Mouse (Mus musculus) lung, adult 18-20 months (tissue): ENCODE data around the gene Dtd1.
"Not testable (repeated sequence)": the region's sequence is repeated elsewhere in the genome, so short reads cannot be mapped to it uniquely, and the experiment has no call there.

Experiments
- DNase-seq, 2 experiments: peaks; one replicate each; pipeline ENCODE4 v3.0.0; 2022; ENCODE audit warnings: mixed read lengths in 2 of 2

The Dtd1 gene

DNA sequence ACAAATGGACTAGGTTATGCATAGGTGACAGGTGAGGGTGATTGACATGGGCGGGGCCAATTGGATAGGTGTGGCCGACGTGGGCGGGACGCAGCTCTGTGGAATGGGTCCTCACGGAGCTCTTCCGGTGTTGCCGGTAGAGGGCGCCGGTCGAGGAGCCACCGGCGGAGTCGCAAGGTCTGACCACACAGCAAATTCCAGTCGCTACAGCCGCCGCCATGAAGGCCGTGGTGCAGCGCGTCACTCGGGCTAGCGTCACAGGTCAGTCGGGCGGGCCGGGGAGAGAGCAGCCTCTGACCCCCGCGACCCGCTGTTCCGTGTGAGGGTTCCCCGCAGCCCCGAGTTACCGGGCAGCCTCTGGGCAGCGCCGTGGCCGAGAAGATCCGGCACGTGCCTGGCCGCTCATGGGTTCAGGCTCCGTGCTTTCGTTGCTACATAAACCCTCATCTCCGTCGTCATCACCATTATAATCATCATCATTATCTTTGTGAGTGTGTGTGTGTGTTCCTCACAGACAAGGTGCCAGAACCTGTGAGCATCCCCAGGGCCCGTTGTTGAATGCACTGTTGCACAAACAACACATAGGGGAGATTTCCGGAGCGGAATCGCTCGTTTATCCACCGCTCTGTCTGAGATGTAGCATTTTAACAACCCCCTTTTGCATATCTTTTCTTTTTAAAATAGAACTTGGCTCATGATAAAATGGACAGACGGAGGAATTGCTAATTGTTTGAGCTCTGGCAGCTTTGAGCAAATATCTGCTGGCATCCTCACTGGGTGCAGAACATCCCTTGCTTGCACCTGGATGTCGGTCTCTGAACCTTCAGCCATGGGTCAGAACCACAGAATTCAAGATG lies at the start of gene Dtd1:
Gene Dtd1 (plus strand): TSS at position 67 of the 857 bp plus-strand sequence.
- DNase-seq: peak; percentile 92 to 95

DNA sequence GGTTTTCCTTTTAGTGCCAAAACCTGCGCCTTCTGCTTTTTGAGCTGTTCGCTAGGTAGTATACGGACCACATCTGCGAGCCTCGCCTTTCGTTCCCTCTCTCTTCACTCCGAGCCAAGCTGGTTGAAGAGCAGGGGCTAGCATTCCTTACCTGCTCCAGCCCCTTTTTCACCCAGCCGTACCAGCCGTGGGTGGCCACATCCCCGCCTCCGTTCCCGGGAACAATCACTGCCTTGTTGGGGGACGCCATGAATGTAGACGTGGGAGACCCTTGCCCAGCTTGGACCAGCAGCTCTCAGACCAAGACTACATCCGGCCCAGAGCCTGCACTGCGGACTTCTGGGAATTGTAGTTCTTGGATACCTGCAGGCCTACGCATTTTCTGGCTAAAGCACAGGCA lies 49.2 kb upstream of the Dtd1 start, which contains the start of gene Rbbp9:
Gene Rbbp9 (minus strand): TSS at position 341 of the 400 bp plus-strand sequence.
- peak; percentile 37 to 48 for DNase-seq

DNA sequence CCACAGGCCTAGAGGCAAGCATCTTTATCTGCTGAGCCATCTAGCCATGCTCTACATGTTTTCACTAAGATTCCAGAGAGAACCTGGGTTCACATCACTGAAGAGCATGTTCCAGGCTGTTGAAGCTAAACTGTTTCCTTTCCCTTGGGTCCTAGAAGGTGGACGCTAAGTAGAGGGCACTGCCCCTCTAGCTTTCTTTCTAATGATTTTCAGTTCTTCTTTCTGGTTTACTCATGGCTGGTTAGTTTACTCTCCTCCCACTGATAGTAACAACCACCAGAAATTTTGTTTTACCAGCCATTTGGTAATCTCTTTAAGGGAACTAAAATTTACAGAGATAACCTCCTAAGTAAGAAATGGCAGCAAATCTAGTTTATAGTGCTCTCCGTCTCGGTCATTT lies 45.8 kb upstream of the Dtd1 start:
- DNase-seq: no peak

GRCm38 (mm10) chr2:144555286-144555819 lies 44.3 kb upstream of the Dtd1 start:
- DNase-seq: no peak

DNA sequence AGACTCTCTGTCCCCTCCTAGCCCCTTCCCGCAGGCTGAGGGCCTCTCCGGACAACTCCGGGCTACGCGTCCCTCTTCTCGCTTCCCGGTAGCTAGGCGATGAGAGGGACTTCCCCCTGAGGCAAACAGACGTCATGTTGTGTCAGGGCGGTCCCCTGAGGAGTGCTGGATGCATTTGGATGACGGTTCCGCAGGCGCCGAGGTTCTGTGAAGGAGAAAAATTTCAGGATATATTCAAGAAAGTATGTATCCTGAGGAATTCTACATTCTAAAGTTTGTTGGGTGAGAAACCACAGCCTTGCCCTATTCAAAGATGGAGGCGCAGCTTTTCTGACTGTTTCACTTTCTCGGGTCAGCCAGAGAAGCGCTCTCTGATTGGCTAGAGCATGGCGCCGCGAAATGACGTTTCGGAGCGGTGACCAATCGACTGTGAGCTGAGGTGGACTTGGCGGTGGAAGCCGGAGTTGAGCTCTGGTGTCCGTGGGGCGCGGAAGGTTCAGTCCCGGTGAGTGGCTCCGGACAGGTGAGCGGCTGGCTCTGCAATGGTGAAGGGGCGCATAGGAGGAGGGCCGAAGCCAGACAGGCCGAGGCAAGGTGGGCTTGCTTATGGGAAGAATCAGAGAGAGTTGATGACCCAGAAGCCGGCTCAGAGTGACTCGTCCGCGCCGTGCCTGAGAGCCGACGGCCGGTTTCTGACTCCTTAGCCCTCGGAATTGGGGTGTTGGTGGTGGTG lies 43.7 kb upstream of the Dtd1 start, which contains the start of gene Sec23b:
Gene Sec23b (plus strand): TSS at position 410 of the 733 bp plus-strand sequence.
- DNase-seq: peak; percentile 98

DNA sequence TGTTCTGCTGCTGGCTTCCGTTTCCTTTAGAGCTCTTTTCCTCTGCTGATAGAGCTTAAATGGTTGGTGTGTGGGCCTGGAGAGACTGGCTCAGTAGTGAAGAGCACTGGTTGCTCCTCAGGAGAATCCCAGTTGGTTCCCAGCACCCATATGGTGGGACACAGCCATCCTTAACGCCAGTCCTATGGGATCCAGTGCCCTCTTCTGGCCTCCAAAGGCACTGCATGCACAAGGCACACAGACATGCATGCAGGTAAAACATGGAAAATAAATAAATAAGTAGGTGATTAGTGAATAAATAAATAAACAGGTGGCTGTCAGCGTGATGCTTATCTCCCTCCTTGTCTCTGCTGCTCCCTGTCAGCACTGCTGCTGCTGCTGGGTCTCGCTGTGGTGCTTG lies 11.0 kb upstream of the Dtd1 start:
- no peak for DNase-seq

DNA sequence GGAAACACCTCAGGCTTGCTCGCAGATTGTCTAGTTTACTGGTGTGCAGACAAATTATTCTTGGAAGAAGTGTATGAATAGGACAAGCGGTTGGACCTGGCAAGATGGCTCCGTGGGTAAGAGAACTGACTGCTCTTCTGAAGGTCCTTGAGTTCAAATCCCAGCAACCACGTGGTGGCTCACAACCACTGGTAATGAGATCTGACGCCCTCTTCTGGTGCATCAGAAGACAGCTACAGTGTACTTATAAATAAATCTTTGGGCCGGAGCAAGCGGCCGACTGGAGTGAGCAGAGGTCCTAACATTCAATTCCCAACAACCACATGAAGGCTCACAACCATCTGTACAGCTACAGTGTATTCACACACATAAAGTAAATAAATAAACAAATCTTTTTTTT lies 6.7 kb upstream of the Dtd1 start:
- not testable (repeated sequence) for DNase-seq

DNA sequence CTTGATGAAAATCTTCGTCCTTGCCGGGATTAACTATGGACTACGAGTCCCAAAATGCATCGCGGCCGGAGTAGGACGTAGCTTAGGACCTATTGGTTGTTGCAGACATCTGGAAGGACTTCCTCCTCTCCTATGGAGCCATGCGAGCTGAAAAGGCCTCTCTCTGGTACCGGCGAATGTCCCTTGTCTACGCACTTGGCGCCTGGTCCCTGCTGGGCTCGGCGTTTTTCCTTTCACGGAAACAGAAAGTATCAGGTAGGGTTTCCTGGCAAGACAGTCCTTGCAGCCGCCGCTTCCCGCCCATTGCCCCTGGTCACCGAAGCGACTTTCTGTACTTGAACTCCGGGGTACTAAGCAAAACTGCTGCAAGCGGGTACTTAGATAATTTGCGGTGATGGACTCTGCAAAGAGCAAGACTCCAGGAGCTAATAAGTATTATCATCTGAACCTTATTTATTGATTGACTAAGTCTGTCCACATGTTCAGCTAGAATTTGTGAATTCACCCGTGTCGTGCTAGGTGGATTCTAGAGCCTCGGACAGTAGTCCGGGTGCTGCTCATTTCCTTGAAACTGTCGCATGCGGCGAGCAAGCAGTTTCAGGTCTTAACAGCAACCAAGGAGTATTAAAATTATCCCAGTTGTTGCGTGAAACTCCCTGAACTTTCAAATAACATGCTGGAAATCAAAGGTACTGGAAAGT lies 5.6 kb upstream of the Dtd1 start, which contains the start of gene Smim26:
Gene Smim26 (plus strand): TSS at position 104 of the 701 bp plus-strand sequence.
- peak; percentile 84 for DNase-seq

DNA sequence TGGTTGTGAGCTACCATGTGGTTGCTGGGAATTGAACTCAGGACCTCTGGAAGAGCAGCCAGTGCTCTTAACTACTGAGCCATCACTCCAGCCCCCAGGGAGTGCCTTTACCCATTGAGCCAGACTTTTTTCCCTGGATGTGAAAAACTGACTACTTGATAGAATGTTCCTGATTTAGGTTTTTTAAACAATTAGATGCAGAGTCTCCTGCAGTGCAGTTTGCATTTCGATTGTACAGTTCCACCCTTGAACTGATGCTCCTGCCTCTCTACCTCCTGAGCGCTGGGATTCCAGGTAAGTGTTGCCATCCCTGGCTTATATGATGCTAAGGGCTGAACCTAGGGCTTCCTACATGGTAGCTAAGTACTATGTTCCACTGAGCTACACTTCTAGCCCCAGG lies 1.7 kb upstream of the Dtd1 start:
- no peak for DNase-seq

GRCm38 (mm10) chr2:144601576-144601975 lies 1.9 kb downstream of the Dtd1 start:
- DNase-seq: no peak

- no peak for DNase-seq
Observed at GRCm38 (mm10) chr2:144613956-144614355, 14.3 kb downstream of the Dtd1 start.

DNA sequence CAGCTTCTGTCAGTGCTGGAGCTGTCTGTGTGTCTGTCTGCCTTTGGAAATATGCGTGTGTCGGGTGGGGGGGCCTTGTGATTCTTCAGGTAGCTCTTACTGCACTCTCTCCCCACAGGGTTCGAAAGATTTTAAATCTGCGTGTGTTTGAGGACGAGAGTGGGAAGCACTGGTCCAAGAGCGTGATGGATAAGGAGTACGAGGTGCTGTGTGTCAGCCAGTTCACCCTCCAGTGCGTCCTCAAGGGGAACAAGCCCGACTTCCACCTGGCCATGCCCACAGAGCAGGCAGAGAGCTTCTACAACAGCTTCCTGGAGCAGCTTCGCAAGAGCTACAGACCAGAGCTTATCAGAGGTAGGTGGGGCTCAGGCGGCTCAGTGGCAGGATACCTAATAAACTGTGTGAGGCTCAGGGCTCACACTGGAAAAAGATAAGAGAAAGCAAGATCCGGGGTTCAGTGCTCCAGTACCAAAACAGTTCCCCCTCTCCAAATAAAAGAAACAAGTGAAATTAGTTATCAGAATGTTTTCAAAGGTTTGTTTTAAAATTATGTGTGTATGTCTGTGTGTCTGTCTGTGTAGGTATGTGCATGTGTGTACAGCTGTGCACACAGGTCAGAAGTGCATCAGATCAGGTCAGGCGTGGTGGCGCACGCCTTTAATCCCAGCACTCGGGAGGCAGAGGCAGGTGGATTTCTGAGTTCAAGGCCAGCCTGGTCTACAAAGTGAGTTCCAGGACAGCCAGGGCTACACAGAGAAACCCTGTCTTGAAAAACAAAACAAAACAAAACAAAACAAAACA lies 17.6 kb downstream of the Dtd1 start:
- DNase-seq: no peak

DNA sequence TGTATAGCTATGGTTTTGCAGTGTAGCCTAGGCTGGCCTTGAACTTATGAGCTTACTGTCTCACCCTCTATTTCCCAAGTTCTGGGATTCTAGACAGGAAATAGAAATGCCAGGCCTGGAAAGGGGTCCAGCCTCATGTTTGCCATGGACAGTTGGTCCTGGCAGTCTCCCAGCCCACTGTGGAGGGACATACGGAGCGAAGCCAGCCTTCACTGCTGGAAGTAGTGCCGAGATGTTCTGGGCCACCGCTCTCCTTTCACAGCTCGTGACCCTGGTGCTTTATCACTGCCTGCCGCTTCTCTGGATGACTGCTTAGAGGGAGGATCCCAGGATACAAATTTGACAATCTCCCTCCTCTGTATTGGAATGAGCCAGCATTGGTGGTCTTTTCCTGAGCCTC lies 21.8 kb downstream of the Dtd1 start:
- DNase-seq: no peak

GRCm38 (mm10) chr2:144633551-144633950 lies 33.9 kb downstream of the Dtd1 start:
- no peak for DNase-seq

DNA sequence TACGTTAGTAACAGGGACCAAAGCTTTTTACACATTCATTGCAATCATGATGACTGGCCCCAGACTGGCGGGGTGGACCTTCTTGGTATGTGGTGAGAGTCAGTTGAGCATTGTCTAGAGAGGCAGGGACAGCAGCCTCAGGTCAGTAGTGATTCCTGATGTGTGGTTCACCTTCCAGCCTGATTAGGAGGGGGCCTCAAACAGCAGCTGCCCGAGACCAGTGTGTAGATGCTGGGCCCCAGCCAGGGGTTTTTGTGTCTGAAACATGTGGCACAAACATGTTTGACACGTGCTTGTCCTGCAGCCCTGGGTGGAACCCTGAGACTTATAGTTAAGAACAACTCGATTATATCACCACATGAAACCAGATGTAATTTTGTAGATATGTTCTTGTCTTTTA lies 34.5 kb downstream of the Dtd1 start:
- DNase-seq: no peak

- DNase-seq: no peak
Observed at GRCm38 (mm10) chr2:144634729-144635128, 35.0 kb downstream of the Dtd1 start.

GRCm38 (mm10) chr2:144635644-144636320 lies 36.1 kb downstream of the Dtd1 start:
- DNase-seq: peak; percentile 31 to 49

DNA sequence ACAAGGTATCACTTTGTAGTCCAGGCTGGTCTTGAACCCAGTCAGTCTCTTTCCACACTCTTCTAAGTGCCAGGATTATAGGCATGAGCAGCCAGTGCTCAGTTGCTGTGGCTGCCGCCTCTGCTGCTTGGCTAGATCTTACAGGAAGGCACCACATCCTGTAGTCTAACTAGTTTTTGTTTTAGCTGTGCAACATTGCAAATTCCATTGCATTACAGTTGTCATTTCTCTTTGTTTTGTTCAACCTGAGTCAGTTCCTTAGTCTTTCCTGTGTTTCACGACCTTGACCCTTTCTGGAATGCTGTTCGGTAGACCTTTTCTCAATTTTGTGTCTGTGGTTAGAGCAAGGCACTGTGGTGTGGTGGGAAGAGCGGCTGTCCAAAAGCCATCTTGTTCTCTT lies 37.5 kb downstream of the Dtd1 start:
- no peak for DNase-seq

DNA sequence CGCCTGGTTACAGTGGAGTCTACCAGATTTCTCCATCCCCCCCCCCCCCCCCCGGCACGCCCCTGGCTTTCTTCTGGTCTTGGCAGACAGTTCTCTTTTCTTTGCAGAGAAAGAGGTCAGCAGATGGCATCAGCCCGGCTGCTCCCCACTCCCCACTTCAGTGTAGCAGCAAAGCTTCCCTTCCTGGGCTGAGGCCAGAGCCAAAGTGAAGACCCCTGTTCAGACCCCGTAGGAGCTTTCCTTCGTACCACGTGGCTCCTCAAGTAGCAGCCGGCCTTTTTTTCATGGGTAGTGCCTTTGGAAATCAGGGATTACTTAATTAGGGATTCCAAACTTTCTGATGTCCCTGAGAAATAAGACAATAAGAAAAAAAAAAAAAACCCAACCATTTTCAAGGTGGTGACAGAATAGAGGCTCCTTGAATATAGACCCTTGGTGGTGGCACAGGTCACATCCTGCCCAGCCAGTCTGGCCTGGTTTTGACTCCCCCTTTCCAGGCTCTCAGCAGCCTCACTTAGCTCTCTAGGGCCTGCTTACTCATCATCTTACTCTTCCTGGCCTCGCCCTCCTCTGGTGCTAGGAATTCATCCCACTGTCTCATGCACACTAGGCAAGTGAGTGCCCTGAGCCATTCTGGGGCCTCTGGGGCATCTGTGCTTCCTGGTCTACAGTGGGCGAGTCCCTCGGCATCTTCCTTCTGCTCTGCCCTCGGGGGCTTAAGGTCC lies 38.1 kb downstream of the Dtd1 start:
- DNase-seq: no peak

DNA sequence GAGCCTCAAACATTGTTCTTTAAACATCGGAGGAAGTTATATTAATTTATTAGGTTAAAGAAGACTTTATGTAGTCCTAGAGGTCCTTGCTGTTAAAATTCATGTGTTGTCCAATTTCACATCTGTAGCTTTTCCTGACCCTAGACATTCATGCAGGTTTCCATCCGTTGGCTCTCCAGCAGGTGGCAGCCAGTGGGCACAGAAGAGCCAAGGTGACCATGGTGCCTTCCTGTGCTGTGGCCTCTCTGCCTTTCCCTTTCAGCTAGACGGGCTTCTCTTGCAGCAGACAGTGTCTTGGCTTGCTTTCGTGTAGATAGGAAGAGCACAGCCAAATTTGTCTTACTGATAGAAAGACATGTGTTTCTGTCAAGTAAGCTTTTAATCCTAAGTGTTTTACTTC lies 39.0 kb downstream of the Dtd1 start:
- no peak for DNase-seq

- no peak for DNase-seq
Observed at GRCm38 (mm10) chr2:144640101-144640500, 40.4 kb downstream of the Dtd1 start.
